Mouse (Mus musculus): Measurements from ENCODE around the gene Hist1h2br. TPM values are rescaled to one million over a fixed set of nuclear protein-coding genes. Genes with fewer than 3 reads are reported as not detected.
"Not testable (repeated sequence)": the region's sequence is repeated elsewhere in the genome, so short reads cannot be mapped to it uniquely, and the experiment has no call there.

The Hist1h2br gene
- total RNA-seq, 2 experiments from 2014 or later, result 201 to 372 TPM

DNA sequence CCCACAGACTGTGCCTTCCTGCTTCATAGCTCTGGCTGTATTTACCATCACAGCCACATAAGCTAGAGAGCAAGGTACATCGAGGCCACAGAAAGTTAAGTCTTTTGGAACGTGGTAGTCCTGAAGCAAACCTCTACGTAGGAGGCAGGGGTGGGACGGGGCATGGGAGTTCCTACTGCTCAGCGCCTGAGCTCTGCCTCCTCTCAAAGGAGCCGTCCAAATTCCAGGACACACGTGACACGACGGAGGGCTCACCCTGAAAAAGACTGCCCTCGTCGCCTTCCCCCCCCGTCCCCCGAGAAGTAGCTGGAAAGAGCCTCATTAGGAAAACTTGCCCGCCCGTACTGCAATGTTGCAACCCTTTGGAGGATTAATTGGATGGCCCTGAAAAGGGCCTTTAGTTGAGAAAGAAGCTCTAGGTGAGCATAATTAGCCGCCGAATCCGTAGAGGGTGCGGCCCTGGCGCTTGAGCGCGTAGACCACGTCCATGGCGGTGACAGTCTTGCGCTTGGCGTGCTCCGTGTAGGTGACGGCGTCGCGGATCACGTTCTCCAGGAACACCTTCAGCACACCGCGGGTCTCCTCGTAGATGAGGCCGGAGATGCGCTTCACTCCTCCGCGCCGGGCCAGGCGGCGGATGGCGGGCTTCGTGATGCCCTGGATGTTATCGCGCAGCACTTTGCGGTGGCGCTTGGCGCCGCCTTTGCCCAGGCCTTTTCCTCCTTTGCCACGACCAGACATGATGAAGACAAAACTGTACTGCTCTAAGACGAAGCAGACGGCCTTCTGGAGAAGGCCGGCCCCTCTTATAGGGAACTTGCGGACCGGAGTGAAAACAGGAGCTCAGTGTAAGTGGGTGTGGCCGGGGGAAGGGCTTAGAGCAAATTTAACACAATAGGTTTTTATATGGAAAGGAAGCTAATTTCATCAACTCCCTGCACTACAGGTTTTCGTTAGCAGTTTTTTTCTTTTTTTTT lies 1.8 kb upstream of the Hist1h2br start, which contains the start of gene Hist1h4n:
Hist1h4n (minus strand) TSS at position 779 of the 977 bp plus-strand sequence.
- peak; percentile 52 for ATAC-seq (replicated peaks; ENCODE audit: low FRiP score, low TSS enrichment, poor library complexity, severe bottlenecking)

DNA sequence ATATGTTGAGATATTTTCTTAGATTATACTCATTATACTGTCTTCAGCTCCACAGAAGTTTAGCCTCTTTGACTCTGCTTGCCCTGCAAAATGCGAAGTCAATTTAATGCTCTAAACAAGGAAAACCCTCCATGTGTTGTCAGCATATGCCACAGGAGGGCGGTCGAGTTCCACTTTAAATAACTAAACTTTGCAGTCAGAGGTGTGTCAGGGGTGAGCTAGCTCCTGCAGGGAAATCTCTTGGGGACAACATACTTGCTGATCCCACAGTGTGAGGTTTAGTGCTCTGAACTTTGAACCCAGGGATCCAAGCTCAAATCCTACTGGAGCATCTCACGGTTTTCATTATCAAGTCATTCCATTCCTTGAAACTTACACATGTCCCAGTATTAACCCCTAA lies 7.0 kb downstream of the Hist1h2br start:
- ATAC-seq (replicated peaks; ENCODE audit: low FRiP score, low TSS enrichment, poor library complexity, severe bottlenecking), result peak; percentile 92

DNA sequence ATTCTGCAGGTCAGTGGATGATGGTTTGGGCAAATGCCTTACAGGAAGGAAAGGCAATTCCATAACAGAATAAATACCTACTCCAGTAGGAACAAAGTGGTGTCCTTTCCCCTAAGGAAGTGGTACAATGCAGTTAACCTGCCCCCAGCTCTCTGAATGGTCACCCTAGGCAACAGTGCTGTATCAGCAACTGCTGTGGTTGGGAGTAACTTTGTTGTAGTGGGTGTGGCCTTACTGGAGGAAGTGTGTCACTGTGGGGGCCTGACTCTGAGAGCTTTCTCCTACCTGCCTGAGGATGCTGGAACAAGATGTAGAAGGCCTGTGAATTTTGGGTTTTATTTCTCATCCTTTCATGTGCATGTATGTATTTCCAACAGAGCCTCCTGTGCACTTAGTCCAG lies 12.8 kb downstream of the Hist1h2br start:
- peak; percentile 88 for ATAC-seq (replicated peaks; ENCODE audit: low FRiP score, low TSS enrichment, poor library complexity, severe bottlenecking)

DNA sequence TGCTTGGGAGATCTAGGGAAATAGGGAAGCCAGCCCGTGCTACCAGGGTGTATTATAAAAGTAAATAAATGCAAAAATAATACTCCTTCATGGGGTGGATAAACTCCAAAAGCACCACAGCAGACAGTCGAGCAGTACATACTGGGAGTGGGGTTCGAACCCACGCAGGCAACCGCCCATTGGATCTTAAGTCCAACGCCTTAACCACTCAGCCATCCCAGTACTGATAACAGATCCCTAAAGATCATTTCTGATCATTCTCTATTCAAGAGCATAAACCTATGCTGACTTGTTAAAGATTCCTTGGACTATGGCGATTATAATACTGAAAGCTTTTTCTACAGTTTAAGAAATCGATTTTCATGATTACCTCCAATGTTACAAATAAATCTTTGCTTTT lies 14.3 kb downstream of the Hist1h2br start:
- ATAC-seq (replicated peaks; ENCODE audit: low FRiP score, low TSS enrichment, poor library complexity, severe bottlenecking), result no peak

DNA sequence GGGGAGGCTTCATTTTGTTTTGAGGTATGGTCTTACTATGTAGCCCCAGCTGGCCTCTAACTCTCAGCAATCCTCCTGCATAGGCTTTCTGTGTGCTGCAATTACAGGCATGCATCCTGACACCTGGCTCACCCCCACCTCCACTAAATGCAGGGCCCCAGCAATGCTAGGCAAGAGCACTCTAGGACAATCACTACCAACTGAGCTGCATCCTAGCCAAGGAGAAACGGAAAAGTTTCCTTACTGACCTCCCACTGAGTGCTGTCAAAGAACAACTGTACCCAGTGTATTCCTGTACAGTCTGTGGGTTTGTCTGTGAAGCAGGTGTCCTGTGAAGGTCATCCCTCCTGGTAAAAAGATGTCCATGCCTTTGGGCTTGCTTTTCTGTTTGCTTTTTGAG lies 17.2 kb downstream of the Hist1h2br start:
- not testable (repeated sequence) for ATAC-seq (replicated peaks; ENCODE audit: low FRiP score, low TSS enrichment, poor library complexity, severe bottlenecking)

- ATAC-seq (replicated peaks; ENCODE audit: low FRiP score, low TSS enrichment, poor library complexity, severe bottlenecking), result no peak
These were observed 18.8 kb downstream of the Hist1h2br start for GRCm38 (mm10) chr13:21852215-21852945.

DNA sequence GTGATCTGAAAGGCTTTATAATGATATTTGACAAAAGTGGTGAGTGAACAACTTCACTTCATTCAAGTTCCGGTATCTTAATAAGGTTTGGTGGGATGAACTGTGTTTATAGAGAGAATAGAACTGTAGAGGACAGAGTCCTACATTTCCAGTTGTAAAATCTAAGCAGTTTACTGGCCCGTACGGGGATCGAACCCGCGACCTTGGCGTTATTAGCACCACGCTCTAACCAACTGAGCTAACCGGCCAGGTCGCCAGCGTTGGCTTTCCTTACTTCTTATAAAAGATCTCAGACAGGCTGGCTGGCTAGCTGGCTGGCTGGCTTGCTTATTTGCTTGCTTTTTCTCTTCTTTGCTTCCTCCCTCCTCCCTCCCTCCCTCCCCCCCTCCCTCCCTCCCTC lies 21.6 kb downstream of the Hist1h2br start:
- peak; percentile 62 for ATAC-seq (replicated peaks; ENCODE audit: low FRiP score, low TSS enrichment, poor library complexity, severe bottlenecking)

- no peak; the same call in 1 of the 2 replicates for ATAC-seq (replicated peaks; ENCODE audit: low FRiP score, low TSS enrichment, poor library complexity, severe bottlenecking)
These were observed 22.2 kb downstream of the Hist1h2br start for GRCm38 (mm10) chr13:21855698-21856162.

DNA sequence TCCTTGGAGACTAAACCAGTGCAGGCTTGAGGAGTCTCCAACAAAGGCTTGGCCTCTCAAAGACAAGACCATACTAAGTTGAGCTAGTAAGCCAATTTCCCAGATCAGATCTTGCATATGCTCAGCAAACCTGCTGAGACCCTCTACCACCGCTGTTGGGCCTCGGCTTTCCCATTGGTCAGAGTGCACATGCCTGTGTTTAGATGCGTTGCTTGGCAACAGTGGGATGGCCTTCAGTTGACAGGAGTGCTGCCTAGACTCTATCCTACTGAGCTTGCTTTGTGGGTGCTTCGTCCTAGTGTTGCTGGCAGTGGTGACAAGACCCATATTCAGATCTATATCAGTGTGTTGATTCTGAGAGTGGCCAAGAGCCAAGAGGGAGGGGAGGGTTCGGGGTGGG lies 28.1 kb downstream of the Hist1h2br start:
- no peak for ATAC-seq (replicated peaks; ENCODE audit: low FRiP score, low TSS enrichment, poor library complexity, severe bottlenecking)

- ATAC-seq (replicated peaks; ENCODE audit: low FRiP score, low TSS enrichment, poor library complexity, severe bottlenecking), result not testable (repeated sequence)
These were observed 32.0 kb downstream of the Hist1h2br start for GRCm38 (mm10) chr13:21865503-21865902.

DNA sequence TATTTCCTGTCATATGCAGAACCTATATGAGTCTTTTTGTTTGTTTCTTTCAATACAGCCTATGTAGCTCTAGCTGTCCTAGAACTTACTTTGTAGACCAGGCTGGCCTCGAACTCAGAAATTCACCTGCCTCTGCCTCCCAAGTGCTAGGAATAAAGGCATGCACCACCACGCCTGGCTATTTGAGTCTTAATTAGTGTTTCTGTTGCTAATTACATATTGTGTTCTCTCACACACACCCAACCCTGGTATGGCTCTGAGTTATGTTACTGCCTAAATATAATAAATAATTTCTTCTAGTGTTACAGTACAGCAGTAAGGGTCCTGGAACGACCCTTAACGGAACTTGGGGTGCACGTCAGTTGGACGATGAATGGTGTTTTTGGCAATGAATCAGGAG lies 47.2 kb downstream of the Hist1h2br start:
- no peak for ATAC-seq (replicated peaks; ENCODE audit: low FRiP score, low TSS enrichment, poor library complexity, severe bottlenecking)

GRCm38 (mm10) chr13:21881878-21882669 lies 48.5 kb downstream of the Hist1h2br start:
- peak; percentile 55 for ATAC-seq (replicated peaks; ENCODE audit: low FRiP score, low TSS enrichment, poor library complexity, severe bottlenecking)

DNA sequence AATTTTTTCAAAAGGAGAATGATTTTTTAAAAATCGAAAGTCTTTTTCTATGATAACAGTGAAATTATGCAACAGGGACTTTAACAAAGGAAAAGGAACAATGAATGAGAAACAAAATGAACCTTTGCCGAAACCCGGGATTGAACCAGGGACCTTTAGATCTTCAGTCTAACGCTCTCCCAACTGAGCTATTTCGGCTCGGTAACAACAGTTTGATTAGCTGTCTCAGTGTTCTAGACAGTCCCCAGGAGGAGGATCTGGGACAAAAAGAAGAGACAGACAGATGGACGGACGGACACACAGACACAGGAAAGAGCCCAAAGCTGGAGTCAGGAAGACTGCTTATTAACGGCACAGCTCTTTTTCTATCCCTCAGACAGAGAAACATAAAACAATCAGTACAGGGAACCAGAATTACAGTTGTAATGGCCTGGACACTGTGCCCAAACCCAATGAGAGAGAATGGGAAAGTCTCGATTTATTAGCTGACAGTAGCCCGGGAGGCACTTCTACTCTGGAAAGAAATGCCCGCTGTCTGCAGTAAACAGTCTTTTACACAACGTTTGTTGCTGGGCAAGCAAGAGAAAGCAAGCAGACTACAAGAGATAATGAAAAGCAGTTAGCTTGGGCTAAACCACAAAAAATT lies 49.3 kb downstream of the Hist1h2br start:
- peak; percentile 62 for ATAC-seq (replicated peaks; ENCODE audit: low FRiP score, low TSS enrichment, poor library complexity, severe bottlenecking)

DNA sequence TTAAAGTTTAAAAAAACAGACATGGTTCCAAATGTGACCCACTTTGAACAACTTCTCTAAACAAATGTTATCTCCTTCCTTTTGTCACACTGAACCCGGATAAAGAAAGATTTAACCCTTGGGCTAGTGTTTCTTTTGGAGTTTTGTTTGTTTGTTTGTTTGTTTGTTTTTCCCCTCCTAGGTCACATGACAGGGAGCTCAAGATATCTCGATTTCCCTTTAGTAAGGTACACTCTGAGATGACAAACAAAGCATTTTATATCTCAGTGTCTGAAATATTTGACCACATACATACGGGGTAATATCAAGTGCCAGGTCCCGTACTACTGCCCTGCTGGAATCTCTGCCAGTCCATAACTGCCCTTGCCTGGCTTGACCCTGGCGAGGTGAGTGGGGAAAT lies 49.9 kb downstream of the Hist1h2br start:
- 0 out of 2 replicates have a peak, but pooled peaks have one; percentile 9 for ATAC-seq (replicated peaks; ENCODE audit: low FRiP score, low TSS enrichment, poor library complexity, severe bottlenecking)

GRCm38 (mm10) chr13:21884586-21884985 lies 51.0 kb downstream of the Hist1h2br start:
- ATAC-seq (replicated peaks; ENCODE audit: low FRiP score, low TSS enrichment, poor library complexity, severe bottlenecking), result no peak
